Mouse (Mus musculus): ENCODE data around the gene Eif4a3.

The Eif4a3 gene

DNA sequence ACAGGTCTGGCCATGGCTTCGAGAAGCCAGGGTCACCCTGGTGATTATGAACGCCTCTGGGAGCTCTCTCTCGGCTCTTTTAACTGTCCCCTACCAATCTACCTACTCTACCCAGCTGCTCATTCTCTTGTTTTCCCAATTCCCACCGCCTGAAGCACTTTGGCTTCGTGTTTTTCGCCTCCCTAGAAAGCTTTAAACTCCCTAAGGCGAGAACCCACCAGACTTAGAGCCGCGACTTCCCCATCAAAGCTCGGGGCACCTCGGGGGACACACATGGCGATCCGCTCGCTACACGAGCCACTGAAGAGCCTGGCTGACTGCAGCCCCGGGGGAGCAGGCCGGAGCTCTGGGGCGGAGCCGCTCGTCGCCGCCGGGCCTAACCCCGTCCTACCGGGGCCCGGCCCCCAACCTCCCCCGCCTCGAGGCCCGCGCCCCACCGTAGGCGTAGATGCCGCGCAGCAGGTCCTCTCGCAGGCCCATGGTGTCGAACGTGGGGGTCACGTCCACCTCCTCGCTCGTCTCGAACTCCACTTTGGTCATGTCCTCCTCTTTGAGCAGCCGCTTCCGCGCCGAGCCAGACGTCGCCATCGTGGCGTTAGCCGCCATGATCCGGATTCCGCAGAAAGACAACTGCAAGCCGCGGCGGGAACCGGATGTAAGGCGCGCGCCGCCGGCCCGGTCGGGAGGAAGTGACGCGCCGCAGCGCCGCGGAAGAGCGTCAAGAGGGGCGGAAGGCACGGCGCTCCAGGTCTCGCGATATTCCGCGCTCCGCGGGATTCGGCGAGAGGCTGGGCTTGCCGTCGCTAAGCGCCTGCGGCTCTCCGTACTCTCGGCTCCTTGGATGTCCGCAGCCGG lies at the start of gene Eif4a3:
Gene Eif4a3, minus strand, starts transcription at position 699 of the 855 bp plus-strand sequence.
- peak; percentile 95 for DNase-seq (ENCODE audit: low spot score)

DNA sequence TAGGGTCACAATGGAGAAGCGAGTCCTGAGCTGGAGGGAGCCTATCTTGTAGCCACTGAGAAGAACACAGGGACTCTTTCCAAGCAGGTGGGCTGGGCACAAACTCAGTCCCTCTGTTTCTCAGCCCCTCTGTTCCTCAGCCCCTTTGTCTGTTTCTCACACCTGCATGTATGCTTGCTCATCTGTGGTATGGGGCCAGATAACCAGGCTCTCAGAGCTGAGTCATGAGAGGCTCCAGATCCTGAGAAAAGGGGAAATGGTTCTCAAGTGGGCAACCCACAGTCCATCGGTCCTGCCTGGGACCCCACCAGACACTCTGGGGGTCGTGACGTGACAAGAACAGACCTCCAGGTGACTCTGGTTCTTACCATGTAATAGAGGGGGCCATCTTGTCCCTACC lies 47.2 kb upstream of the Eif4a3 start:
- DNase-seq (ENCODE audit: low spot score), result no peak

DNA sequence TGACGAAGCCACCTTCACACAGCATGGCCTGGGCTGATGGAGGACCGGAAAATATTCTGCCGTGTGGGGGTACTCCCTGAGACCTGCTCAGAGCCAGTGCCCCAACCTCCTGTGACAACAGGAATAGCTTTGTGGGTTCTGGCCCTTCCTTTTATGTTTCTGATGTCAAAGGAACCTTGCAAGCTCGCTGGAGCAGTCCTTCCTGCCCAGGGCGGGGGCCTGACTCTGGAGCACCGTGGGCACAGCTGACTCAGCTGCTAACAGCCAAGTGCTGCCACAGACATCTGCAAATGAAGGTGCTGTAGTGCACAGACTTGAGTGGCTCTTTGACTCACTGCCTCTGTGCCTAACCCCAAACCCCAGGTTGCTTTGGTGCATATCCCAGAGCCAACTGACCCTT lies 45.0 kb upstream of the Eif4a3 start:
- DNase-seq (ENCODE audit: low spot score), result no peak

DNA sequence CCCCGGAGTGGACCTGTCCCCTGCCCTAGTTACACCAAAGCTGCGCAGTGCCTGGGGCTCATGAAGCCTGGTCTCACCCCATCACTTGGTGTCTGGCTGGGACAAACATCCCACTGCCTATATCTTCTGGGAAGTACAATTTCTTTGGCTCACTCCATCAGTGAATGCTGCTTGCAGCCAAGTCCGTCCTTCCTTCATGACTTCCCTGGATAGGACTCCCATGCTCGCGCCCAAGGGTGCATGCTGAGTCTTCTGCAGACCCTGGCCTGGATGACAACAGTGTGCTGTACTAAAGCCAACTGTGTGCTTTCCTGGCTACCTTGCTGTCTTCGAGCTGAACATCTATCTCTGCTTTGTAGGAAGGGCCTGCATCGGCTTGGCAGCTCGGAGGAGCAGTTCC lies 44.3 kb upstream of the Eif4a3 start:
- DNase-seq (ENCODE audit: low spot score), result no peak

DNA sequence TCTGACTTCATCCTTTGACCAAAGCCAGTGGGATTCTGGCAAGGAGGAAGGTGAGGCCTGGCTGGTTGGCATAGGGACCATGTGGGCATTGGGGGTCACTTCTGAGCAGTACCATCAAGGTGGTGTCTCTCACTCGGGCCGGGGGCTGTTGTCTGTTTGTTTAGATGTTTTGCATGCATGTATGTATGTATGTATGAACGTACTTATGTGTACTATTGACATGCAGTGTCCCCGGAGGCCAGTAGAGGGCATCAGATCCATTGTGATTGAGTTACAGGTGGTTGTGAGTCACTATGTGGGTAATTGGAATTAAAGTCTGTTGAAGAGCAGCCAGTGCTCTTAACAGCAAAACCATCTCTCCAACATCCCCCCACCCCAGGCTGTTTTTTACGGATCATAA lies 39.7 kb upstream of the Eif4a3 start:
- peak; percentile 40 for DNase-seq (ENCODE audit: low spot score)

DNA sequence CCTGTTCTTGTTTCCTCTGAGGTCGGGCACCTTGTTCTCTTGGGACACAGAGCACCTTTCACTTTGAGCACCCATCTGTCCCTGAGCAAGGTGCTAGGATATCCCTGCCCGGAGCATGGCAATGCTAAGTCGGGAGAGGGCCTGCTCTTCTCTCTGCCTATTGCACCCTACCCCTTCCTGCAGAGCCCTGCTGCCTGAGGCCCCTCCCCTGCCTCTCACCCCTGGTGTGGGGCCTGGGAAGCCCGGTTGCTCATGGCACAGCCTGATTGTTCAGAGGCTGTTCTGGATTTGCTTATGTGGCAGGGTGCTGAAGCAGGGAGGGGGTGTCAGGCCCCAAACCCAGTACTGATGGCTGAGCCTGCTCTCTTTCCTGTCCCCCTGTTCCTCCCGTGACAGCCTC lies 39.3 kb upstream of the Eif4a3 start:
- DNase-seq (ENCODE audit: low spot score), result no peak

DNA sequence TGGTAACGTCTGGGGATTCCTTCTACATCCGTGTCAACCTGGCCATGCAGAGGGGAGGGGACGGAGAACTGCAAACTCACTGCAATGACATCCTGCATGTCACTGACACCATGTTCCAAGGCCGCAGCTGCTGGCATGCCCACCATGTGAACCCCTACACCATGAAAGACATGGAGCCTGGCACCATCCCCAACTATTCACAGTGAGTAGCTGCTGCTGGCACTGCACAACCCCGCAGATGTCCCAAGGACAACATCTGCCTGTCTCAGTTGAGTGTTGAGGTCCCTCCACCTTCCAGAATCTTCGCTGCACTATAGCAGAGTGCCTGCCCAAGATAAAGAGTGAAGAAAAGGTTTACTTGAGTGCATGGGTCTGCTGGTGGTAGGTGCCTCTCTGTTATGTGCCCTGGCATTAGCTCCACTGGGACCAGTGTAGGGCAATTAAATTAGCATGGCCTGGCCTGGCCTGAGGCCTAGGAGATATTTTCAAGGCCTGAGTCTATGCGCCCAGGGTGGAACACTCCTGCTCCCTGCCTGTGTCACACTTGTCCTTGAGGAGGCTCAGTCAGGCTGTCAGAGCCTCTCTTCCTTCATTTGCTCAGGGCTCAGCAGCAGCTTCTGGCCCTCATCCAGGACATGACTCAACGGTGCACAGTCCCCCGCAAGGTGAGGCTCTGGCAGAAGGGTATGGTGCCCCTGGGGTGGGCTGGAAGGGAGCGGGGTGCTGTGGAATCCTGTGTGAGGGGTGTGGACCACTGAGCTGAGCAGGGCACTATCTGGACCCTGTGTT lies 38.6 kb upstream of the Eif4a3 start:
- DNase-seq (ENCODE audit: low spot score), result peak; percentile 32

DNA sequence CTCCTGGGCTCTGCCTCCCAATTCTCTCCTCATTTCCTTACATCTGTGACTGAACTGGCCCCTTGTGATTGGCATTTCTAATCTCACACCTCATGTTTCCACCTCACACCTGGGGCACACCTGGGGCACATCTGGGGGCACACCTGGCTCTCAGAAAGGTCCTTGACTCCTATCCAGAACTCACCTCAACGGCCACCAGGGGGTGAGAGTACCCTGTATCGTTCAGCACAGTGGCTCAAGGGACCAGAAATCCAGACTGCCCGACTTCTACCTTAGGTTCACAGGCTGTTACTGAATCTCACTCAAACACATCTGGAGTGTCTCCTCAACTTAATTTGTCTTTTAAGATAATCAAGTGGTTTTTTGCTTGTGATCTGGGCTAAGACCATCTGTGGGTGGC lies 32.1 kb upstream of the Eif4a3 start:
- no peak for DNase-seq (ENCODE audit: low spot score)

DNA sequence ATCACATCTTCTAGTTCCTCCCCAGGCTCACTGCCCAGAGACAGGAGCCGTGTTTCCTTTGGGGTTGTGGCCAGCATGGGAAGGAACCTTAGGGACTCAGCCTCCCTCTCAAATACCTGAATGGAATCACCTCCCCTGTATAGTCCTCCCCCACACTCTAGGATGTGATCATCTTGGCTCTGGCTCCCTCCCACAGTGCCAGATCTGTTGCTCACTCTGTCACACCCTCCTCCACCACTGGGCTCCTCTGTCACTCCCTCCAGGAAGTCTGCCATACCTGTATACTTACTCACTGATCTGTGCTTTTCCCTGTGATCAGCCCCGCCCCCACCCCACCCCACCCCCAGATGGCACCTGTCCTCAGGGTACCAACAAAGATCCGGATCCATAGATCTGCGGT lies 30.7 kb upstream of the Eif4a3 start:
- no peak for DNase-seq (ENCODE audit: low spot score)

DNA sequence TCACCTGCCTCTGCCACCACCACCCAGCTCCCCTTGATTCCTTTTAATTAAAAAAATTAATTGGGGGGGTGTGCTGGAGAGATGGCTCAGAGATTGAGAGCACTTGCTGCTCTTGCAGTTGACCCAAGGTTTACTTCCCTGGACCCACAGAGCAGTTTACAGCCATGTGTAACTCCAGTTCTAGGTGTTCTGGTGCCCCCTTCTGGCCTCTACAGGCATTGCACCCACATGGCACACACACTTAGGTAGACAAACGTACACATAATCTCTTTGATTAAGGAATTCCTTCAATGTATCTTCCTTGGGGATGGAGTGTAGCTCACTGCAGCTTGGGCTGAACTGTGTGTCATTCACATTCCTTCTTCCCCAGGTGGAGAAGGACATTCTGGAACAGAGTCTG lies 25.2 kb upstream of the Eif4a3 start:
- DNase-seq (ENCODE audit: low spot score), result no peak

DNA sequence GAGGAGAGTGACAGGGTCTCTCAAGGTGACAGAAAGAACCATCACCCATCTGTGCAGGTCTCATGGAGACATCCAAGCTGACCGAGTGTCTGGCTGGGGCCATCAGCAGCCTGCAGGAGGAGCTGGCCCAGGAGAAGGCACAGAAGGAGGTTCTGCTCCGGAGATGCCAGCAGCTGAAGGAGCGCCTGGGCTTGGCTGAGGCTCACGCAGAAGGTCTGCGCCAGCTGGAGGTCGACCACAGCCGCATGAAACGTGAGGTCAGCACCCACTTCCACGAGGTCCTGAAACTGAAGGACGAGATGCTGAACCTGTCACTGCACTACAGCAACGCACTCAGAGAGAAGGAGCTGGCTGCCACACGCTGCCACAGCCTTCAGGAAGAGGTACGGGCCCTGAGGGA lies 22.6 kb upstream of the Eif4a3 start:
- no peak for DNase-seq (ENCODE audit: low spot score)

DNA sequence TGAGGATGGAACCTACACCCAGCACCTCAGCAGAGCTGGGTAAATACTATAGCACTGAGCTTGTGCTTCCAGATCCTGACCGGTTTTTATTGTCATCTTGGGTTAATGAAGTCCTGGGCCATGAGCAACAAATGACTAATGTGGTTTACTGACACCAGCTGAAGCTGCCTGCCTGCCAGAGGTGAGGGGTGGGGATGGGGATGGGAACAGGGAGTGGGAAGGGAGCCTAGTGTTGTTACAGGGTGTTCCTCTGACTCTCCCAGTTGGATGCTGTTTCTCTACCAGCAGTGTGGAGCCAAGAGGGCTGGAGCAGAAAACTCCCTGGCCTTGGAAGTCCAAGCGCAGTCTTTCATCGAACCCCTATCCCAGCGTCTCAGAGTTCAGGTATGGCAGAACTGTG lies 16.8 kb upstream of the Eif4a3 start:
- DNase-seq (ENCODE audit: low spot score), result peak; percentile 44

DNA sequence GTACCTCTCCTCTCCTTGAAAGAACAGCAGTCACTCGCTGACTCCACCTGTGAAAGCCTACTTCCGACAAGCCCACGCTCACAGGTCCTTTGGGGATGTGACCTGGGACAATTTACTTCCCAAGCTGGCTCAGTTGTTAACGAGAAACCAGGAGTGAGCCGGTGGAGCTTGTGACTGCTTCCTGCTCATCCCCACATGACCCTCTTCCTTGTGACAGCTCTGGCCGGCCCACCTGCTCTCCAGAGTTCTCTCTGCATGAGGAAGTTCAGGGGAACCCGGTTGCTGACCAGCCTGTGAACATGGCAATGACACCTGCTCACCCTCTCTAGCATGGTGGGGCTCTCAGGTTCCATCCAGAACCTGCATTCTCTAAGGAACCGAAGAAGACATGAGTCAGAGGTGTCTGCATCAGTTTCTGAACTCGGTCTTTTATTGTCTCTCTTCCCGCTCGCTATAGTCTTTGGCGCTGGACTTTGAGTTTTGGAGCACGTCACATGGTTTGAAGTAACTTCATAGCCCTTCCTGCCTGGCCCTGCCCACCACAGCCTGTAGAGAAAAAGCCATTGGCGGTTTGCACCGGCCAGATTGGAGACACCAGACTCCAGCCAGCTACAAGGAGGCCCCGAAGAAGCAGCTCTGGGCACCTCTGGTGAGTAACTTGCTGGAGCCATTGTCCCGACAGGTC lies 14.5 kb upstream of the Eif4a3 start:
- no peak for DNase-seq (ENCODE audit: low spot score)

DNA sequence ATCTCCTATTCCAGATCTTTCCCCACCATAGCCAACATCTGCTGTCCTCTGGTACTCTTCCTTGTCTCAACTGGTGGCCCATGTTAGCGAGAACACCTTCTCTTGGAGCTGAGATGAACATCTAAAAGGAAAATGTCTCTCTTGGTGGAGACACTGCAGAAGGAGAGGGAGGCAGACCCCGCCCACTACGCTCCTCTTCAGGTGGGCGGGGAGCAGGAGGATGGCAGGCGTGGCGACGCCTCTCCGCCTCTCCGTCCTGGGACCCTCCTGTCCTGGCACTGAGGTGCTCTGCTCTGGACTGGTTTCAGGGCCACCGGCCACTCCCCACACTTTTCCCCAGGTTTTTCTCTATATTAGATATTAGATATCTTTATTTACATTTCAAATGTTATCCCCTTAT lies 10.7 kb upstream of the Eif4a3 start:
- no peak for DNase-seq (ENCODE audit: low spot score)

DNA sequence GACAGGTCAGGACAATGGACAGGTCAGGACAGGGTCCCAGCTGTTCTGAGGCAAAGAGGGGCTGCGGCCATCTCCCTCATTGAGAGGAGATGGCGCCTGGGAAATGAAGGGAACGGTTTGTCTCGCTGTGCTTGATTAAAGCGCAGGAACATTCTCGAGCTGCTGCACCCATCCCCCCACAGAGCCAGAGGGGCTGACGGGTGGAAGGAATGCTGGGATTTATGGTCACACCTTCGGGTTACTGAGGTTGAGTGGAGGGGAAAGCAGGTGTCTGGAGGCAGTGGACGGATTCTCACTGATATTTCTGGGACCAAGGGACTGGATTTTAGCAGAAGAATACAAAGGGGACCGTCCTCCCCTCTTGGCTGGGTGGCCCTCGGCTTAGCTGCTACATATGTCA lies 8.0 kb upstream of the Eif4a3 start:
- no peak for DNase-seq (ENCODE audit: low spot score)

DNA sequence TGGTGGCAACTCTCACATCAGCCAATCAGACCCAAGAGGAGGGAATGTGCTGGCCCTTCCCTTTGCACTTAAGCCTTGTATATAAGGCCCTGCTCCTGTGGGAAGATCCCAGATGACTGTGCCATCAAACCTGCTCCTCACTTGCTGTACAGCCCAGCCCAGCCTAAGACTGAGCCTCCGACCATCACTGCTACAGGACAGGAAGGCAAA lies 7.7 kb upstream of the Eif4a3 start, which contains the start of gene Card14:
Gene Card14, plus strand, starts transcription at position 111 of the 210 bp plus-strand sequence.
- DNase-seq (ENCODE audit: low spot score), result no peak

DNA sequence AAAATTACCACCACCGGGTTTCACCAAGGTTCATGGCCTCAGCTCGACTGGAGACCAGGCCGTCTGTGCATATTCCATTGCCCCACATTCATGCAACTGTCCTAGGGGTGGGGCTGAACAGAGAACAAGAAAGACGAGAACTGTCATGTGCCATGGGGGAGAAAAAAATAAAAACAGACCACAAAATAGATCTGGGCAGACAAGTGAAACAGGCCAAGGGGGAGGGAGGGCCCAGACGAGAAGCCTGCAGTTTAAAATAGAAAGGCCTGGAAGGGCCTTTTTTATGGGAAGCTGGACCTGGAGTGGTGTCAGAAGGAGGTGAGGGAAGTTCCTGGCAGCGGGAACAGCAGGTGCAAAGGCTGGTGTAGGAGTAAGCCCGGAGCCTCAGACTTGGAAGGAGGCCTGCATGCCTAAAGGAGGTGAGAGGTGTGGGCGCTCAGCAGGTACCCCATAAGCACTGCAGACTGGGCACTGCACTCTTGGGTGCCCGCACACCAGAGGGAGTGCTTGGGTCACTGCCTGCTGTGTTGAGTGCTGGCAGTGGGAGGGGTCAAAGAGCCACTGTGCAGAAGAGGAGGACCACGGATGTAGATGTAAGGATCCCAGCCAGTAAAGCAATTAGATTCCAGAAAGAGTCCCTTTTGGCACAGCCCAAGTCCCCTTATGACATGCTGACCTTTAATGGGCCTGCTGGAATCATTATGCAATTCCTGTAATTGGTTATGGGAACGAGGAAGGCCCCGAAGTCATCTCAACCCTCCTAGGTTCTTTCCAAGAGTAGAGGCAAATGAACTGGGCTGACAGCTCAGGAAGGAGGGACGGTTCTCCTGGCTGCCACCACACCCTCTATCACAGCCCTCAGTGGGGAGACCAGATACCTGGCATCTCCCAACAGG lies 7.1 kb upstream of the Eif4a3 start:
- no peak for DNase-seq (ENCODE audit: low spot score)

DNA sequence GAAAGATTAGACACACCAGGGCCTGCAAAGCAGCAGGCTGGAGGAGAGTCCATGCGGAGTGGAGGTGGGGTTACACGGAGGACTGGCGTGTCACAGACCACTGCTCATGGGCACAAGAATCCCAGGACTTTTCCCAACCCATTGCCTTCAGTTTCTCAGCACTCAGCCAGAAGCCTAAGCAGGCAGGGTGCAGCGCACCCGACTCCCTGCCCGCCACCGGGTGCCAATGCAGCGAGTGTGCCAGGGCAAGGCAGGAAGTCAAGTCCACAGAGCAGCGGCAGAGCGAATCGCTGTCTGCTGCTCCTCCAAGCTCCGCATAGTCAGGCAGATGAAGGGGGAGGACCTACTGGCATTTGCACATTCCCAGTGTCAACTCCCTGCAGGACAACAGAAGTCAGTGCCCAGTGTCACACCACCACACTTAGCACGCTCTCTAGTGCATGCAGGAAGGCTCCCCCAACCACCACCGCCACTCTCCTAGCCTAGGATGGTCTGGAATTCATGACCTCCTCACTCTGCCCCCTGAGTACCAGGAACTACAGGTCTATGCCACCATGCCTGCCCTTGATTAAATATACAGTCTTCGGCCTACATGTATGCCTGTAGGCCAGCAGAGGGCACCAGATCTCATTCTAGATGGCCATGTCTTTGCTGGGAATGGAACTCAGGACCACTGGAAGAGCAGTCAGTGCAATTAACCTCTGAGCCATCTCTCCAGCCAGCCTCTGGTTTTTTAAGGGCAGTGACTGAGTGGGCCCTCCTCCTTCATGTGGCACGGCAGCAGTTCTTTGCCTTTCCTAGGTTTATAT lies 5.2 kb upstream of the Eif4a3 start:
- DNase-seq (ENCODE audit: low spot score), result no peak

DNA sequence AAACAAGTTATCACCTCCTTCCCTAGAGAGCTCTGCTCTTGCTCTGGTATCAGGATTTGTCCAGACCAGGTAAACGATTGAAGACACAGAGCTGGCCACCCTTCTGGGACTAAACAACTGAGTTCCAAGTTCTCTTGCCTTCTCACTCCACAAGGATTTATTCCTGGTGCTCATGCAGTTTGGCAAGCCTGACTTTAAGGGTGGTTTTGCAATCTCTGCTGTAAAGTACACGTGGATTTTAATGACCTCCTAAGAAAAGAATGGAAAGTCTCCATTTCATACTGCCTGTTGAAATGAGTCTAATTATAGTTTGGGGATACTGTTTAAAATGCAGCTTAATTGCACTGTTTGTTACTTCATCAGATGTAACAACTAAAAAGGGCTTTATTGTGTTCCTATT lies 1.1 kb upstream of the Eif4a3 start:
- DNase-seq (ENCODE audit: low spot score), result no peak

DNA sequence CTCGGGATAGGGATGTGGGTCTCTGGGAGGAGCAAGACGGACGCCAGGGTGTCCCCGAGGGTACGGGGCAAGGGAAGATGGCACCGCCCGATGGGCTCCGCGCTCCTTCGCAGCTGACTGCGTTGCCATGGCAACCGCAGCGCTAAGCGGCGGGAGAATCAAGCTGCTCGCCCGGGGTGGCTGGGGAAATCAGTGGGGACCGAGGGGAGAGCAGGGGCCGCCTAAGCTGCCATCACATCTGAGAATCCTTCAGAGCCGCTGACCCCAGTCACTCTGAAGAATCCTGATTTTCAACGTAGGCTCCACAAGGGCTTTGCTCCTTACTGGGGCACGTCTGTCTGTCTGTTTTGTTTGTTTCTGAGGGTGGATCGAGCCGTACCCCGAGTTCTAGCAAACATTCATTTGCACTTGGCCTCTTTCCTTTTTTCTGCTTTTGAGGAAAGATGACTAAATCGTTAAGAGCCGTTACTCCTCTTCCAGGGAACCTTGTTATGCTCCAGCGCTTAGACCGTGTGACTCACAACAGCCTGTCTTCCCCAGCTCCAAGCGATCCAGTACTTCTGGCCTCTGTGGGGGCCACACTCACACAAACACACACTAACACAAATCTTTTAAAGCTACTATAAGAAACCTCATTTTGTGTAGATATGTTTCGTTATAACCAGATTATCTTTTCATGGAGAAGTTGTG lies 502 bp upstream of the Eif4a3 start:
- DNase-seq (ENCODE audit: low spot score), result no peak

DNA sequence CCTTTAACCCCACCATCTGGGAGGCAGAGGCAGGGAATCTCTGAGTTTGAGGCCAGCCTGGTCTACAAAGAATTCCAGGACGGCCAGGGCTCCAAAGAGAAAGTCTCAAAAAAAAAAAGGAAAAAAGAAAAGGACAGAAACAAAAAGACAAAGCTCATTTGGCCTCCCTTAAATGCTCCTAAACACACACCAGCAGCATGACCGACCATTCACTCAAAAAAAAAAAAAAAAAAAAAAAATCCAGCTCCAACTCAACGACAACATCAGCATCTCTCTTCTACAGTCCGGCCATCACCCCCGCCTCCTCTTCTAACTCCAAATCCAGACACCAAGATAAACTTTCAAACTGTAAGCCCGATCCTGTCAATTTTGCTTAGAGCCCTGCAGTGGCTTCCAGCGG lies 972 bp downstream of the Eif4a3 start:
- DNase-seq (ENCODE audit: low spot score), result no peak

Measured in testis, postnatal 14 days (tissue).